Mouse (Mus musculus): ENCODE measurements at regions not wholly inside any gene's neighbourhood (a gene's known extent, or its start where the extent isn't known, plus 50 kb on each side); places are given as distances from the start of the nearest gene placed in this dataset.

DNA sequence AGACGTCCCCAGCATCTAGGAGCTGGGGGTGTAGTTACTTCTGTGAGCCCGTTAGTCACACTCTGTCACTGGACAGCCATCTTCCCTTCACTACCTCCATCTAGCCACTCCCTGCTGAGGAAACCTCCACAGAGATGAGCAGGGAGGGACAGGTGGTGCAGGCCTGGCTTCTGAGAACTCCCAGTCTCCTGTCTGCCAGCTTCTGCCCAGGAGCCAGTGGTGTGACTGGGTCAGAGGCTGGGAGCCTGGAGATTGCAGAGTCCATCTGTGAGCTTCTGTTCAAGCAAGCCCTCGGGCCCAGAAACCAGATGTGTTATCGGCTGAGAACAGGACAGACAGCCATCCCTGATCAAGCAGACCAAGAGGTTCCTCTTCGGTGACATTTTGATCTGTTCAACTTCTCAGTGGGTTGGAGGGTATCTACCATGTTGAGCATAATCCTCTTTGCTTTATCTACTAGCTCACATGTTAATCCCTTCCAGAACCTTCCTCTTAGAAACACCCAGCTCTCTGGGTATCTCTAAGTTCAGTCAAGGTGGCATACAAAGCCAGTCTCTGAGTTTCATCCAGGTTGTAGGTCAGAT, 100.3 kb upstream of the Tle3 start:
- Histone ChIP-seq H3K9me3 (ENCODE audit: low read depth, low read length) (no peaks in the 10 kb centered on the region), H3K27ac (ENCODE audit: low read depth) (no peak overlapping the region), H3K36me3 (ENCODE audit: insufficient read depth) (no peaks in the 10 kb centered on the region), H3K27me3 (ENCODE audit: insufficient read depth, low read length) (peaks cover 5% of the 10 kb centered on the region; the same call in 1 of the 2 replicates), H3K4me2 (no peak overlapping the region), H3K4me1 (ENCODE audit: insufficient read depth) (no peaks in the 10 kb centered on the region), H3K9ac (no peak overlapping the region), H3K4me3 (ENCODE audit: low read depth, low read length) (no peak overlapping the region)
- no peak for TF ChIP-seq CTCF (IDR thresholded peaks at IDR 0.05; ENCODE audit: low read depth)
- WGBS: 82% methylated on average over 5 of the region's 5 CpGs
- ATAC-seq (ENCODE audit: insufficient read depth): no peak
- no peak for DNase-seq

GRCm38 (mm10) chr9:61274020-61274419, 98.1 kb upstream of the Tle3 start:
- peaks cover 13% of the 10 kb centered on the region; the same call in 1 of the 2 replicates for H3K4me1 ChIP-seq (ENCODE audit: insufficient read depth)
- no peak for TF ChIP-seq CTCF (IDR thresholded peaks at IDR 0.05; ENCODE audit: low read depth)
- no peaks in the 10 kb centered on the region for H3K9me3 ChIP-seq (ENCODE audit: low read depth, low read length)
- H3K9ac ChIP-seq: no peak overlapping the region
- peaks cover 9% of the 10 kb centered on the region for H3K27me3 ChIP-seq (ENCODE audit: insufficient read depth, low read length)
- H3K27ac ChIP-seq (ENCODE audit: low read depth): no peak overlapping the region
- no peaks in the 10 kb centered on the region for H3K36me3 ChIP-seq (ENCODE audit: insufficient read depth)
- no peak for ATAC-seq (ENCODE audit: insufficient read depth)
- H3K4me3 ChIP-seq (ENCODE audit: low read depth, low read length): no peak overlapping the region
- DNase-seq: no peak
- H3K4me2 ChIP-seq: no peak overlapping the region
- WGBS: 75% methylated on average over 9 of the region's 9 CpGs

- DNase-seq (peak; percentile 78), ATAC-seq (ENCODE audit: insufficient read depth) (peak; percentile 46)
- Histone ChIP-seq H3K27me3 (ENCODE audit: insufficient read depth, low read length) (peaks cover 33% of the 10 kb centered on the region), H3K4me3 (ENCODE audit: low read depth, low read length) (no peak overlapping the region), H3K9ac (no peak overlapping the region), H3K4me2 (peak overlapping the region; percentile 51), H3K27ac (ENCODE audit: low read depth) (no peak overlapping the region), H3K4me1 (ENCODE audit: insufficient read depth) (peaks cover 19% of the 10 kb centered on the region; the same call in 1 of the 2 replicates), H3K9me3 (ENCODE audit: low read depth, low read length) (no peaks in the 10 kb centered on the region), H3K36me3 (ENCODE audit: insufficient read depth) (no peaks in the 10 kb centered on the region)
- 9% methylated on average over 21 of the region's 21 CpGs for WGBS
- peak; percentile 76 for TF ChIP-seq CTCF (IDR thresholded peaks at IDR 0.05; ENCODE audit: low read depth)
Measured at GRCm38 (mm10) chr9:61277369-61278215, 94.6 kb upstream of the Tle3 start.

- Histone ChIP-seq H3K4me3 (ENCODE audit: low read depth, low read length) (no peak overlapping the region), H3K27me3 (ENCODE audit: insufficient read depth, low read length) (peaks cover 39% of the 10 kb centered on the region)
- TF ChIP-seq CTCF (IDR thresholded peaks at IDR 0.05; ENCODE audit: low read depth): no peak
Measured at GRCm38 (mm10) chr9:61278216-61278758, 93.9 kb upstream of the Tle3 start.

DNA sequence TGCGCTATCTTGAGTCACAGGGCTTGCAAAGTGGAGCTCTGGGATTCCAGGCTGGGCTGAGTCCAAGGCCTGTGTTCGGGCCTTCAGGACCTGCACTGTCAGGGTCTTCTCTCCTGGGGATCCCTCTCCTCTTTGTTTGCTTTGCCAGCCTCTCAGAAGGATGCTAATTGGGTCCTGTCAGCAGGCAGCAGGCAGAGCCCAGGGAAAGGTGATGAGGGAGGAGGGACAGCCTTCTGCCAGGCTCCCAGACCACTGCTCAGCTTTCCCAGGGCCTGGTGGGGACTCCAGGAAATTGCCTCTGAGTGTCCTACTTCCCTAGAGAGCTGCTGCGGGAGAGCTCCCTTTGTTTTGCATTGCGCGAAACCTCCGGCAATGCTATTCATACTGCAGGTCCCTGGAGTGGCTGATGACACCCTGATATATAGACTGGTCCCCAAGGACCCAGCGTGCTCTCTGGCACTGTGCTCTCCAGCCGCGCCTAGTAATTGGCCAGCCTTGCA, 93.1 kb upstream of the Tle3 start:
- no peak for TF ChIP-seq CTCF (IDR thresholded peaks at IDR 0.05; ENCODE audit: low read depth)
- Histone ChIP-seq H3K27ac (ENCODE audit: low read depth) (0 out of 2 replicates have a peak overlapping the region, but pooled peaks have one; percentile 30), H3K4me3 (ENCODE audit: low read depth, low read length) (no peak overlapping the region), H3K9ac (no peak overlapping the region), H3K4me2 (no peak overlapping the region), H3K4me1 (ENCODE audit: insufficient read depth) (peaks cover 19% of the 10 kb centered on the region; the same call in 1 of the 2 replicates), H3K27me3 (ENCODE audit: insufficient read depth, low read length) (peaks cover 43% of the 10 kb centered on the region), H3K36me3 (ENCODE audit: insufficient read depth) (no peaks in the 10 kb centered on the region), H3K9me3 (ENCODE audit: low read depth, low read length) (no peaks in the 10 kb centered on the region)
- peak; percentile 58 for DNase-seq
- WGBS: 38% methylated on average over 9 of the region's 9 CpGs
- ATAC-seq (ENCODE audit: insufficient read depth): 0 out of 2 replicates have a peak, but pooled peaks have one; percentile 10

More at GRCm38 (mm10) chr9:61278216-61278758, 93.9 kb upstream of the Tle3 start:
- WGBS: 7% methylated on average over 12 of the region's 12 CpGs
- Histone ChIP-seq H3K36me3 (ENCODE audit: insufficient read depth) (no peaks in the 10 kb centered on the region), H3K4me2 (peak overlapping the region; percentile 51), H3K27ac (ENCODE audit: low read depth) (peak overlapping the region; percentile 30; the same call in 1 of the 2 replicates), H3K4me1 (ENCODE audit: insufficient read depth) (peaks cover 19% of the 10 kb centered on the region; the same call in 1 of the 2 replicates), H3K9me3 (ENCODE audit: low read depth, low read length) (no peaks in the 10 kb centered on the region), H3K9ac (no peak overlapping the region)
- DNase-seq (peak; percentile 85), ATAC-seq (ENCODE audit: insufficient read depth) (peak; percentile 69)

- H3K4me3 ChIP-seq (ENCODE audit: low read depth, low read length): no peak overlapping the region
- H3K36me3 ChIP-seq (ENCODE audit: insufficient read depth): no peaks in the 10 kb centered on the region
- H3K27me3 ChIP-seq (ENCODE audit: insufficient read depth, low read length): peaks cover 43% of the 10 kb centered on the region
- no peaks in the 10 kb centered on the region for H3K9me3 ChIP-seq (ENCODE audit: low read depth, low read length)
- H3K27ac ChIP-seq (ENCODE audit: low read depth): no peak overlapping the region
- TF ChIP-seq CTCF (IDR thresholded peaks at IDR 0.05; ENCODE audit: low read depth): no peak
- no peak overlapping the region for H3K9ac ChIP-seq
- peaks cover 19% of the 10 kb centered on the region; the same call in 1 of the 2 replicates for H3K4me1 ChIP-seq (ENCODE audit: insufficient read depth)
- ATAC-seq (ENCODE audit: insufficient read depth) (no peak), DNase-seq (no peak)
- H3K4me2 ChIP-seq: no peak overlapping the region
- 79% methylated on average over 12 of the region's 12 CpGs for WGBS
Measured at GRCm38 (mm10) chr9:61280856-61281582, 91.1 kb upstream of the Tle3 start.

Measured in lung, embryonic 14.5 days (tissue).